Mouse (Mus musculus) midbrain, postnatal 0 days (tissue): ENCODE measurements around the gene Limch1. TPM values are rescaled to one million over a fixed set of nuclear protein-coding genes. Genes with fewer than 3 reads are reported as not detected.

ENCODE experiments used
- ATAC-seq: fragments of 200-750 bp; cut with Nextera tagmentation; 2 replicates; pipeline ENCODE4 v1.8.0; 2017; ENCODE audit warnings: moderate number of reproducible peaks, mild to moderate bottlenecking, moderate TSS enrichment, moderate library complexity; ENCODE audit not compliant: low FRiP score
- DNase-seq: peaks from one replicate; pipeline ENCODE4 v3.0.0-alpha.2; 2015; ENCODE audit warnings: low spot score
- H3K27ac ChIP-seq: fragments of 300-500 bp; sonication (generic); 2 replicates; pipeline ENCODE4 v1.5.1; 2014; ENCODE audit warnings: low read depth, mild to moderate bottlenecking, low read length, mixed read lengths
- H3K27me3 ChIP-seq: fragments of 300-500 bp; sonication (generic); 2 replicates; pipeline ENCODE4 v1.6.1; 2014; ENCODE audit warnings: low read length, control low read depth, mixed read lengths; ENCODE audit not compliant: insufficient read depth
- H3K36me3 ChIP-seq: fragments of 300-500 bp; sonication (generic); 2 replicates; pipeline ENCODE4 v1.6.1; 2014; ENCODE audit warnings: low read length, control low read depth, mixed read lengths; ENCODE audit not compliant: insufficient read depth
- H3K4me1 ChIP-seq: fragments of 300-500 bp; sonication (generic); 2 replicates; pipeline ENCODE4 v1.6.1; 2014; ENCODE audit warnings: mild to moderate bottlenecking, control low read depth, antibody characterized with exemption, low read length, mixed read lengths; ENCODE audit not compliant: insufficient read depth
- H3K4me2 ChIP-seq: fragments of 300-500 bp; sonication (generic); 2 replicates; pipeline ENCODE4 v1.6.1; 2014; ENCODE audit warnings: low read depth, mild to moderate bottlenecking, low read length, mixed read lengths; ENCODE audit not compliant: poor library complexity, severe bottlenecking
- H3K4me3 ChIP-seq: fragments of 300-500 bp; sonication (generic); 2 replicates; pipeline ENCODE4 v1.5.1; 2014; ENCODE audit warnings: low read depth, mild to moderate bottlenecking, low read length, moderate library complexity
- H3K9ac ChIP-seq: fragments of 300-500 bp; sonication (generic); replicated peaks from 2 replicates; pipeline ENCODE4 v1.6.1; 2014; ENCODE audit warnings: mild to moderate bottlenecking, low read length, moderate library complexity, mixed read lengths; ENCODE audit not compliant: poor library complexity, severe bottlenecking
- H3K9me3 ChIP-seq: fragments of 300-500 bp; sonication (generic); 2 replicates; pipeline ENCODE4 v1.6.1; 2016; ENCODE audit warnings: low read length, control low read depth
- CTCF ChIP-seq: IDR thresholded peaks from 2 replicates; pipeline ENCODE4 v1.5.1; 2016; ENCODE audit warnings: antibody characterized with exemption, mild to moderate bottlenecking
- WGBS: fragments of 180-500 bp; shearing (Covaris S2); extraction: QIAGEN DNeasy Blood & Tissue Kit; methylation state at CpG from one replicate; pipeline ENCODE4 v1.1.7; 2014; 5-methylcytosine and 5-hydroxymethylcytosine counted together
- polyA plus RNA-seq: library from polyadenylated mRNA; unstranded; fragments of >200 nt; fragmentation: Nextera tagmentation; extraction: Ambion mirVana; gene quantifications from 2 replicates; pipeline ENCODE4 v1.2.1, GENCODE M21; 2015
- total RNA-seq: library from RNA; depleted of rRNA; stranded (reverse); fragments of >200 nt; gene quantifications from 2 replicates; pipeline ENCODE4 v1.2.3, GENCODE M21; 2014

The Limch1 gene
- total and polyA plus RNA-seq, 2 experiments from 2014 or later: 46.6 to 119 TPM

DNA sequence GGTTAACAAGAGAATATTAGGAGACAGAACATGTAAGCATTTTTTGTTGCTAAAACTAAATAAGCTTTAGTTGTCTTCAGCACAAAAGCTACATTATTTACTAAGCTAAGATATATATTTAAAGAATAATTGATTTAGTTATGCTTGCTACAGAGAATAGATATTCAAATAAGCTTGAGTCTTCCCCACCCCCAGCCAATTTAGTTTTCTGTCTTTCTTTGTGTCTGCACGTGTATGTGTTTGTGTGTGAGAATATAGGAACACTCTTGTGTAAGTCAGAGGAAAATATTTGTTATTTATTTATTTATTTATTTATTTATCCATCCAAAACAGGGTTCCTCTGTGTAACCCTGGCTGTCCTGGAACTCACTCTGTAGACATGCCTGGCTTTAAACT lies 14.3 kb upstream of the Limch1 start:
- H3K27ac ChIP-seq: no peak overlapping the region
- DNase-seq: no peak
- 21% methylated on average over 1 of the region's 1 CpGs for WGBS
- H3K36me3 ChIP-seq: no peaks in the 10 kb centered on the region
- 0 out of 2 replicates have a peak, but pooled peaks cover 4% of the 10 kb centered on the region for H3K4me1 ChIP-seq
- no peak overlapping the region for H3K4me3 ChIP-seq
- no peak overlapping the region for H3K4me2 ChIP-seq
- TF ChIP-seq CTCF: no peak
- H3K27me3 ChIP-seq: no peaks in the 10 kb centered on the region
- no peak for ATAC-seq
- no peak overlapping the region for H3K9ac ChIP-seq
- H3K9me3 ChIP-seq: no peaks in the 10 kb centered on the region

- DNase-seq: no peak
- H3K36me3 ChIP-seq: no peaks in the 10 kb centered on the region
- 0 out of 2 replicates have a peak, but pooled peaks cover 4% of the 10 kb centered on the region for H3K4me1 ChIP-seq
- H3K4me3 ChIP-seq: no peak overlapping the region
- no peaks in the 10 kb centered on the region for H3K27me3 ChIP-seq
- no peaks in the 10 kb centered on the region for H3K9me3 ChIP-seq
- 97% methylated on average over 1 of the region's 1 CpGs for WGBS
- no peak for ATAC-seq
- no peak overlapping the region for H3K4me2 ChIP-seq
- H3K27ac ChIP-seq: no peak overlapping the region
- no peak overlapping the region for H3K9ac ChIP-seq
- no peak for TF ChIP-seq CTCF
Observed at GRCm38 (mm10) chr5:66733556-66733955, 12.1 kb upstream of the Limch1 start.

DNA sequence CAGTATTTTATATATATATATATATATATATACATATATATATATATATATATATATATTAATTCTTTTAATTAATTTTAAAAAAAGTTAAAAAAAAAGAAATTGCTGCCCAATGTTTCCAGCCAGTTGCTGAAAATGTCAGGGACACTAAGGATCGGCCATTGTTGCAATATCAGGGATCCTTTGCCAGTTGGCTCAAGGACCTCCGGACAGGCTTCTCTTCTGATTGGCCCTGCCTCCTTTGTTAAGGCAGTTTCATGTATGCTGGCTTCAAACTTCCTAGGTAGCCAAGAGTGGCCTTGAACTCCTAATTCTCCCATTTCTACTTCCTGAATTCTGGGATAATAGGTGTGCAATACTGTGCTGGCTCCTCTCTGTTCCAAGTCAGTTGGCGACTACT lies 6.3 kb upstream of the Limch1 start:
- DNase-seq (no peak), ATAC-seq (no peak)
- Histone ChIP-seq H3K4me2 (no peak overlapping the region), H3K9ac (no peak overlapping the region), H3K4me1 (no peaks in the 10 kb centered on the region), H3K36me3 (no peaks in the 10 kb centered on the region), H3K4me3 (no peak overlapping the region), H3K27me3 (no peaks in the 10 kb centered on the region), H3K9me3 (no peaks in the 10 kb centered on the region), H3K27ac (no peak overlapping the region)
- WGBS: 99% methylated on average over 3 of the region's 3 CpGs
- no peak for TF ChIP-seq CTCF

- DNase-seq (peak; percentile 56), ATAC-seq (peak; percentile 77)
- Histone ChIP-seq H3K9me3 (no peaks in the 10 kb centered on the region), H3K27me3 (no peaks in the 10 kb centered on the region), H3K4me2 (peak overlapping the region; percentile 87), H3K36me3 (no peaks in the 10 kb centered on the region), H3K9ac (peak overlapping the region; percentile 87), H3K4me1 (peaks cover 13% of the 10 kb centered on the region; the same call in 1 of the 2 replicates), H3K4me3 (peak overlapping the region; percentile 81), H3K27ac (peak overlapping the region; percentile 92)
- WGBS: under 1% methylated on average over 40 of the region's 42 CpGs
- TF ChIP-seq CTCF: no peak
Observed at GRCm38 (mm10) chr5:66745996-66746681, 512 bp downstream of the Limch1 start.

- peak overlapping the region; percentile 81 for H3K4me3 ChIP-seq
- H3K27me3 ChIP-seq: no peaks in the 10 kb centered on the region
- no peaks in the 10 kb centered on the region for H3K9me3 ChIP-seq
- peak overlapping the region; percentile 87 for H3K9ac ChIP-seq
- DNase-seq (no peak), ATAC-seq (no peak)
- 5% methylated on average over 11 of the region's 11 CpGs for WGBS
- H3K36me3 ChIP-seq: no peaks in the 10 kb centered on the region
- peak overlapping the region; percentile 92 for H3K27ac ChIP-seq
- H3K4me1 ChIP-seq: peaks cover 17% of the 10 kb centered on the region; the same call in 1 of the 2 replicates
- peak overlapping the region; percentile 87 for H3K4me2 ChIP-seq
- no peak for TF ChIP-seq CTCF
Observed at GRCm38 (mm10) chr5:66746761-66747160, 1.1 kb downstream of the Limch1 start.

DNA sequence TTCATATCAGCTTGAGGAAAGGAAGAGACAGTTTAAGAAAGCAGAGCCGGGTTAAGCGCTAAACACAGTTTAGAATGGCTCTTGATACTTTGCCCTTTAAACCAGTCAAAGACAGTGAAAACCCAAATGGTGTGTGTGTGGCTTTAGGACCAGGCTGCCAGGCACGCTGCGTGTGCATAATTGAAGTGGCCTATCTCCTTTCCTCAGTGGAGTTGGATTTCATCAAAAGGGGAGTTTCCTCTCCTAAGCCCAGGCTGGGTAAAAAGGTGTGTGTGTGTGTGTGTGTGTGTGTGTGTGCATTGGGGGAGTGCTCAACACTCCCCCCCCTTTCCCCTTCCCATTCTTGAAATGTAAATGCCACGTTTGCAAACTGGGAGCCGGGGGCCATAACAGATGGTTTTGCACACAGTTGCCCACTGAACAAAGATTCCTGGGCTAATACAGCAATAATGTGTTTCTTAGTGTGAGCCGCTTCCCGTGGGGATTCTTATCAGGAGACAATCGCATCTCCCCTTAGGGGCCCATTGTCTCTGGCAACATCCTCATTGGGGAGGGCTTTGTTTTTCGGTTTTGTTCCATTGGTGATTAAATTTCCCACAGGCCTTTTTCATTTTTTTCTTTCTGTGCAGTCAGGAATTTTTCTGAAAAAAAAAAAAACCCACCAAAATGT lies 2.3 kb downstream of the Limch1 start:
- peak overlapping the region; percentile 48; the same call in 1 of the 2 replicates for H3K9ac ChIP-seq
- peaks cover 17% of the 10 kb centered on the region; the same call in 1 of the 2 replicates for H3K4me1 ChIP-seq
- ATAC-seq: no peak
- peak; percentile 38 for DNase-seq
- TF ChIP-seq CTCF: no peak
- H3K27me3 ChIP-seq: no peaks in the 10 kb centered on the region
- H3K9me3 ChIP-seq: no peaks in the 10 kb centered on the region
- peak overlapping the region; percentile 14; the same call in 1 of the 2 replicates for H3K27ac ChIP-seq
- H3K4me3 ChIP-seq: peak overlapping the region; percentile 29
- no peaks in the 10 kb centered on the region for H3K36me3 ChIP-seq
- 8% methylated on average over 10 of the region's 10 CpGs for WGBS
- H3K4me2 ChIP-seq: peak overlapping the region; percentile 87
